Mouse (Mus musculus) midbrain, postnatal 0 days (tissue): Measurements from ENCODE around the gene Syt13. TPM values are rescaled to one million over a fixed set of nuclear protein-coding genes. Genes with fewer than 3 reads are reported as not detected.

Source experiments
- ATAC-seq: fragments of 200-750 bp; cut with Nextera tagmentation; 2 replicates; pipeline ENCODE4 v1.8.0; 2017; ENCODE audit warnings: moderate number of reproducible peaks, mild to moderate bottlenecking, moderate TSS enrichment, moderate library complexity; ENCODE audit not compliant: low FRiP score
- DNase-seq: peaks from one replicate; pipeline ENCODE4 v3.0.0-alpha.2; 2015; ENCODE audit warnings: low spot score
- H3K27ac ChIP-seq: fragments of 300-500 bp; sonication (generic); 2 replicates; pipeline ENCODE4 v1.5.1; 2014; ENCODE audit warnings: low read depth, mild to moderate bottlenecking, low read length, mixed read lengths
- H3K27me3 ChIP-seq: fragments of 300-500 bp; sonication (generic); 2 replicates; pipeline ENCODE4 v1.6.1; 2014; ENCODE audit warnings: low read length, control low read depth, mixed read lengths; ENCODE audit not compliant: insufficient read depth
- H3K36me3 ChIP-seq: fragments of 300-500 bp; sonication (generic); 2 replicates; pipeline ENCODE4 v1.6.1; 2014; ENCODE audit warnings: low read length, control low read depth, mixed read lengths; ENCODE audit not compliant: insufficient read depth
- H3K4me1 ChIP-seq: fragments of 300-500 bp; sonication (generic); 2 replicates; pipeline ENCODE4 v1.6.1; 2014; ENCODE audit warnings: mild to moderate bottlenecking, control low read depth, antibody characterized with exemption, low read length, mixed read lengths; ENCODE audit not compliant: insufficient read depth
- H3K4me2 ChIP-seq: fragments of 300-500 bp; sonication (generic); 2 replicates; pipeline ENCODE4 v1.6.1; 2014; ENCODE audit warnings: low read depth, mild to moderate bottlenecking, low read length, mixed read lengths; ENCODE audit not compliant: poor library complexity, severe bottlenecking
- H3K4me3 ChIP-seq: fragments of 300-500 bp; sonication (generic); 2 replicates; pipeline ENCODE4 v1.5.1; 2014; ENCODE audit warnings: low read depth, mild to moderate bottlenecking, low read length, moderate library complexity
- H3K9ac ChIP-seq: fragments of 300-500 bp; sonication (generic); replicated peaks from 2 replicates; pipeline ENCODE4 v1.6.1; 2014; ENCODE audit warnings: mild to moderate bottlenecking, low read length, moderate library complexity, mixed read lengths; ENCODE audit not compliant: poor library complexity, severe bottlenecking
- H3K9me3 ChIP-seq: fragments of 300-500 bp; sonication (generic); 2 replicates; pipeline ENCODE4 v1.6.1; 2016; ENCODE audit warnings: low read length, control low read depth
- CTCF ChIP-seq: IDR thresholded peaks from 2 replicates; pipeline ENCODE4 v1.5.1; 2016; ENCODE audit warnings: antibody characterized with exemption, mild to moderate bottlenecking
- WGBS: fragments of 180-500 bp; shearing (Covaris S2); extraction: QIAGEN DNeasy Blood & Tissue Kit; methylation state at CpG from one replicate; pipeline ENCODE4 v1.1.7; 2014; 5-methylcytosine and 5-hydroxymethylcytosine counted together
- polyA plus RNA-seq: library from polyadenylated mRNA; unstranded; fragments of >200 nt; fragmentation: Nextera tagmentation; extraction: Ambion mirVana; gene quantifications from 2 replicates; pipeline ENCODE4 v1.2.1, GENCODE M21; 2015
- total RNA-seq: library from RNA; depleted of rRNA; stranded (reverse); fragments of >200 nt; gene quantifications from 2 replicates; pipeline ENCODE4 v1.2.3, GENCODE M21; 2014; rRNA removed

The Syt13 gene
- total and polyA plus RNA-seq, 2 experiments from 2014 or later, result 106 to 188 TPM

GRCm38 (mm10) chr2:92987901-92988631, 73.2 kb downstream of the Syt13 start:
- TF ChIP-seq CTCF, result peak; percentile 63
- peaks cover 5% of the 10 kb centered on the region; the same call in 1 of the 2 replicates for H3K4me1 ChIP-seq
- 21% methylated on average over 19 of the region's 19 CpGs for WGBS
- peaks cover 33% of the 10 kb centered on the region for H3K36me3 ChIP-seq
- DNase-seq (peak; percentile 78), ATAC-seq (peak; percentile 82)
- H3K27ac ChIP-seq, result 0 out of 2 replicates have a peak overlapping the region, but pooled peaks have one; percentile 39
- no peaks in the 10 kb centered on the region for H3K9me3 ChIP-seq
- H3K4me3 ChIP-seq, result no peak overlapping the region
- no peak overlapping the region for H3K9ac ChIP-seq
- H3K4me2 ChIP-seq, result no peak overlapping the region
- H3K27me3 ChIP-seq, result no peaks in the 10 kb centered on the region

GRCm38 (mm10) chr2:92989593-92989992, 74.7 kb downstream of the Syt13 start:
- Histone ChIP-seq H3K27ac (no peak overlapping the region), H3K4me2 (no peak overlapping the region), H3K36me3 (peaks cover 38% of the 10 kb centered on the region), H3K27me3 (no peaks in the 10 kb centered on the region), H3K4me1 (peaks cover 5% of the 10 kb centered on the region; the same call in 1 of the 2 replicates), H3K9me3 (no peaks in the 10 kb centered on the region), H3K9ac (no peak overlapping the region), H3K4me3 (no peak overlapping the region)
- no peak for TF ChIP-seq CTCF
- ATAC-seq, result no peak
- no peak for DNase-seq
- WGBS, result 91% methylated on average over 9 of the region's 9 CpGs

GRCm38 (mm10) chr2:92991976-92992375, 77.1 kb downstream of the Syt13 start:
- no peak overlapping the region for H3K9ac ChIP-seq
- no peaks in the 10 kb centered on the region for H3K9me3 ChIP-seq
- H3K4me1 ChIP-seq, result peaks cover 5% of the 10 kb centered on the region; the same call in 1 of the 2 replicates
- no peak for TF ChIP-seq CTCF
- no peaks in the 10 kb centered on the region for H3K27me3 ChIP-seq
- peaks cover 28% of the 10 kb centered on the region for H3K36me3 ChIP-seq
- ATAC-seq, result no peak
- WGBS, result 91% methylated on average over 5 of the region's 5 CpGs
- no peak overlapping the region for H3K4me3 ChIP-seq
- DNase-seq, result no peak
- H3K4me2 ChIP-seq, result no peak overlapping the region
- no peak overlapping the region for H3K27ac ChIP-seq

GRCm38 (mm10) chr2:93005028-93005427, 90.1 kb downstream of the Syt13 start:
- ATAC-seq (no peak), DNase-seq (no peak)
- no peaks in the 10 kb centered on the region for H3K4me1 ChIP-seq
- TF ChIP-seq CTCF, result no peak
- H3K4me2 ChIP-seq, result no peak overlapping the region
- H3K27me3 ChIP-seq, result no peaks in the 10 kb centered on the region
- no peak overlapping the region for H3K4me3 ChIP-seq
- H3K9ac ChIP-seq, result no peak overlapping the region
- H3K36me3 ChIP-seq, result peaks cover 24% of the 10 kb centered on the region
- 61% methylated on average over 4 of the region's 4 CpGs for WGBS
- no peaks in the 10 kb centered on the region for H3K9me3 ChIP-seq
- H3K27ac ChIP-seq, result no peak overlapping the region

Other genes starting within 250 kb of the Syt13 start
- gene Prdm11, start 131.1 kb downstream of the Syt13 start, total RNA-seq, result 12.2 and 14.2 TPM in 2 replicates
- gene Prdm11, start 131.1 kb downstream of the Syt13 start, polyA plus RNA-seq, result 2.1 and 2.6 TPM in 2 replicates